Mouse (Mus musculus): ENCODE measurements around the gene Ugcg.

Gene Ugcg

GRCm38 (mm10) chr4:59188802-59189545, at the start of gene Ugcg:
Gene Ugcg (plus strand): TSS chr4:59189257.
- DNase-seq, result peak; percentile 96

- no peak for DNase-seq
Observed at GRCm38 (mm10) chr4:59149043-59149442, 40.0 kb upstream of the Ugcg start.

- DNase-seq, result no peak
Observed at GRCm38 (mm10) chr4:59150907-59151306, 38.1 kb upstream of the Ugcg start.

GRCm38 (mm10) chr4:59151953-59152352, 37.1 kb upstream of the Ugcg start:
- DNase-seq, result no peak

GRCm38 (mm10) chr4:59156897-59157592, 32.0 kb upstream of the Ugcg start:
- DNase-seq, result no peak

- DNase-seq, result no peak
Observed at GRCm38 (mm10) chr4:59157654-59158053, 31.4 kb upstream of the Ugcg start.

GRCm38 (mm10) chr4:59160289-59160688, 28.8 kb upstream of the Ugcg start:
- DNase-seq, result no peak

- no peak for DNase-seq
Observed at GRCm38 (mm10) chr4:59160959-59161670, 27.9 kb upstream of the Ugcg start.

- no peak for DNase-seq
Observed at GRCm38 (mm10) chr4:59164034-59164433, 25.0 kb upstream of the Ugcg start.

GRCm38 (mm10) chr4:59167251-59167847, 21.7 kb upstream of the Ugcg start:
- DNase-seq, result no peak

- DNase-seq, result no peak
Observed at GRCm38 (mm10) chr4:59169981-59170380, 19.1 kb upstream of the Ugcg start.

- peak; percentile 27 for DNase-seq
Observed at GRCm38 (mm10) chr4:59172616-59173015, 16.4 kb upstream of the Ugcg start.

GRCm38 (mm10) chr4:59173181-59173922, 15.7 kb upstream of the Ugcg start:
- DNase-seq, result no peak

GRCm38 (mm10) chr4:59175003-59175402, 14.1 kb upstream of the Ugcg start:
- DNase-seq, result no peak

GRCm38 (mm10) chr4:59175929-59176328, 13.1 kb upstream of the Ugcg start:
- no peak for DNase-seq

- DNase-seq, result no peak
Observed at GRCm38 (mm10) chr4:59177566-59177965, 11.5 kb upstream of the Ugcg start.

- no peak for DNase-seq
Observed at GRCm38 (mm10) chr4:59181320-59182271, 7.5 kb upstream of the Ugcg start.

GRCm38 (mm10) chr4:59185671-59186070, 3.4 kb upstream of the Ugcg start:
- no peak for DNase-seq

- DNase-seq, result peak; percentile 67
Observed at GRCm38 (mm10) chr4:59187289-59187688, 1.8 kb upstream of the Ugcg start.

- no peak for DNase-seq
Observed at GRCm38 (mm10) chr4:59188474-59188801, 619 bp upstream of the Ugcg start.

GRCm38 (mm10) chr4:59189546-59190237, 635 bp downstream of the Ugcg start:
- peak; percentile 47 for DNase-seq
